Mouse (Mus musculus) midbrain, embryonic 11.5 days (tissue): ENCODE results near the gene Dnajc22. TPM values are rescaled to one million over a fixed set of nuclear protein-coding genes. Genes with fewer than 3 reads are reported as not detected.

Experiments used
- ATAC-seq: fragments of 200-750 bp; cut with Nextera tagmentation; 2 replicates; pipeline ENCODE4 v1.8.0; 2017; ENCODE audit warnings: moderate TSS enrichment, moderate library complexity; ENCODE audit not compliant: low FRiP score
- DNase-seq: peaks from one replicate; pipeline ENCODE4 v3.0.0; 2015; ENCODE audit warnings: low spot score; ENCODE audit errors: missing footprints
- H3K27ac ChIP-seq: fragments of 300-500 bp; sonication (generic); 2 replicates; pipeline ENCODE4 v1.5.1; 2014; ENCODE audit warnings: low read depth, low read length
- H3K27me3 ChIP-seq: fragments of 300-500 bp; sonication (generic); 2 replicates; pipeline ENCODE4 v1.6.1; 2014; ENCODE audit warnings: mild to moderate bottlenecking, low read length, moderate library complexity, mixed read lengths; ENCODE audit not compliant: control insufficient read depth, insufficient read depth
- H3K36me3 ChIP-seq: fragments of 300-500 bp; sonication (generic); 2 replicates; pipeline ENCODE4 v1.6.1; 2014; ENCODE audit warnings: mild to moderate bottlenecking, low read length, moderate library complexity, mixed read lengths; ENCODE audit not compliant: control insufficient read depth, insufficient read depth
- H3K4me1 ChIP-seq: fragments of 300-500 bp; sonication (generic); 2 replicates; pipeline ENCODE4 v1.6.1; 2014; ENCODE audit warnings: low read length; ENCODE audit not compliant: control insufficient read depth, insufficient read depth
- H3K4me2 ChIP-seq: fragments of 300-500 bp; sonication (generic); 2 replicates; pipeline ENCODE4 v1.6.1; 2014; ENCODE audit warnings: mild to moderate bottlenecking, moderate library complexity
- H3K4me3 ChIP-seq: fragments of 300-500 bp; sonication (generic); 2 replicates; pipeline ENCODE4 v1.5.1; 2014; ENCODE audit warnings: low read depth, low read length
- H3K9ac ChIP-seq: fragments of 300-500 bp; sonication (generic); 2 replicates; pipeline ENCODE4 v1.6.1; 2014; ENCODE audit warnings: low read length
- H3K9me3 ChIP-seq: fragments of 300-500 bp; sonication (generic); 2 replicates; pipeline ENCODE4 v1.6.1; 2016; ENCODE audit warnings: low read length; ENCODE audit not compliant: control insufficient read depth
- WGBS: fragments of 180-500 bp; shearing (Covaris S2); extraction: QIAGEN DNeasy Blood & Tissue Kit; methylation state at CpG from one replicate; pipeline ENCODE4 v1.1.7; 2014; 5-methylcytosine and 5-hydroxymethylcytosine counted together
- polyA plus RNA-seq: library from polyadenylated mRNA; unstranded; fragments of >200 nt; fragmentation: Nextera tagmentation; extraction: Ambion mirVana; gene quantifications from 2 replicates; pipeline ENCODE4 v1.2.1, GENCODE M21; 2014

Gene Dnajc22
- polyA plus RNA-seq, 1 experiment from 2014 or later = 0.46 TPM

DNA sequence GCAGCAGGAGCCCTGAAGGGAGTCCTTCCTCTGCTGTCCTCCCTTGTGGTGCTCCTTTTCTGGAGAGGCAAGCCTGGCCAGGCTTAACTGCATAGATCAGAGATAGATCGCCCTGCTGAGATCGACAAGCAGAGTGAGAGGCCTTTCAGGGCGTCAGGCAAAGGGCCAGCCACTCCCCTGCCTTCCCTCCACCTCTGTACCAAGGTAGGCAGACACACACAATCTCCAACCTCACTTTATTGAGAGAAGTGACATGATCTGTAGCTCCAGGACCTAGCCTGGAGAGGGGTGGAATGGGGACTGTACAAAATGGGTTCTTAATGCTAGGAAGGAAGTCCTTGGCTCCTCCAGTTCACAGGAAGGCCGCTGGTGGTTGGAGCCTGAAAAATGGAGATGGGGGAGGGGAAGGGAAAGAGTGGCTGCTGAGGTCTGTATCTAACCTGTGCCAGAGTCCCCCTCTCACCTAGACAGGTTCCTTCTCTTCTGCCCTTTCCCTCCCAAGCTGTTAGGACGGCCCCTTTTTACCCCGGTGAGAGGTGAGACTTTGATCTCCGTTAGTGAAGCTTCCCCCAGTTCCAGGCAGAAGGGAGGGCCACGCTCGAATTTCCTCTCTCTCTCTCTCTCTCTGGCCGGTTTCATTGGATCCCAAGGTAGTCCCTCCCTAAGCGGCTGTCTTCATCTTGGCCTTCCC lies 9.0 kb upstream of the Dnajc22 start:
- no peak overlapping the region for H3K4me3 ChIP-seq
- H3K27me3 ChIP-seq = peaks cover 43% of the 10 kb centered on the region
- no peak overlapping the region for H3K9ac ChIP-seq
- ATAC-seq (no peak), DNase-seq (no peak)
- 5% methylated on average over 11 of the region's 11 CpGs for WGBS
- no peak overlapping the region for H3K4me2 ChIP-seq
- no peak overlapping the region for H3K27ac ChIP-seq
- peaks cover 4% of the 10 kb centered on the region; the same call in 1 of the 2 replicates for H3K4me1 ChIP-seq
- no peaks in the 10 kb centered on the region for H3K9me3 ChIP-seq
- peaks cover 8% of the 10 kb centered on the region for H3K36me3 ChIP-seq

DNA sequence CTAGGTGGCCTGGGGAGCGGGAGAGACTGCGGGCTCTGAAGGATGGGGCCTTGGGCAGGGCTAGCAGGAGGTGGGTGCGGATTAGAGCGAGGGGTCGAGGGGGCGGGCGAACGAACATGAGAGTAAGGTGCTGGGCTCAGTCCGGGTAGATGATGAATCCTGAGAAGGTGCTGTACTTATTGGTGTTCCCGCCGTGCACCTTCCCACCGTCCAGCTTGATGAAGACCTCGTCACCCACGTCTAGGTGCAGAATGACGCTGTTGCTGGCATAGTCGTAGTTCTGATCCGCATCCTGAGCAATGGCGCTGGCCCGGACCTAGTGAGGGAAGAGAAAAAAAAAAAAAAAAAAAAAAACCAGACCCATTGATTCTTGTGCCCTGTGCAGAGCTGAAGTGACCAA lies 8.4 kb upstream of the Dnajc22 start:
- DNase-seq (peak; percentile 88), ATAC-seq (no peak)
- Histone ChIP-seq H3K36me3 (peaks cover 8% of the 10 kb centered on the region), H3K9ac (no peak overlapping the region), H3K9me3 (no peaks in the 10 kb centered on the region), H3K4me1 (peaks cover 4% of the 10 kb centered on the region; the same call in 1 of the 2 replicates), H3K4me2 (no peak overlapping the region), H3K27ac (no peak overlapping the region), H3K27me3 (peaks cover 49% of the 10 kb centered on the region), H3K4me3 (no peak overlapping the region)
- 7% methylated on average over 19 of the region's 19 CpGs for WGBS

DNA sequence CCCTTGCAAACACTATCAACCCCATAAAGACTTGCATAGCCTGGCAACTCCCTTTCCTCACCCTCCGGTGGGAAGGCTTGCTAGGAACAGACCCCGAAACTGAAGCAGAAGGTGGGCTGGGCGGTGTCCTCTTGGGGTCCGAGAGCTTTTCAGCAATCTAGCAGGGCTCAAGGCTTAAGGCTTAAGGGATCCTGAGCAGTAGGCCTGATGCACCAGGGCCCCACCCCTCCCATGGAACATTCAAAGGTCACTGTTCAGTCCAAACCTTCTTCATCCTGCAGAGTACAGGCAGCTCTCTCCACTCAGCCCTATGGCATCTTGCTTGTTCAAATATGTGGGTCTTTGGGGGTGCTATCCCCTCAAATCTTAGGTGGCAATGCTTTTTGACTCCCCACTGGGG lies 7.0 kb upstream of the Dnajc22 start:
- H3K4me1 ChIP-seq = peaks cover 8% of the 10 kb centered on the region; the same call in 1 of the 2 replicates
- no peak overlapping the region for H3K27ac ChIP-seq
- ATAC-seq (no peak), DNase-seq (peak; percentile 83)
- H3K27me3 ChIP-seq = peaks cover 60% of the 10 kb centered on the region
- no peak overlapping the region for H3K9ac ChIP-seq
- WGBS = 55% methylated on average over 4 of the region's 4 CpGs
- H3K4me3 ChIP-seq = no peak overlapping the region
- H3K36me3 ChIP-seq = peaks cover 8% of the 10 kb centered on the region
- no peaks in the 10 kb centered on the region for H3K9me3 ChIP-seq
- no peak overlapping the region for H3K4me2 ChIP-seq

DNA sequence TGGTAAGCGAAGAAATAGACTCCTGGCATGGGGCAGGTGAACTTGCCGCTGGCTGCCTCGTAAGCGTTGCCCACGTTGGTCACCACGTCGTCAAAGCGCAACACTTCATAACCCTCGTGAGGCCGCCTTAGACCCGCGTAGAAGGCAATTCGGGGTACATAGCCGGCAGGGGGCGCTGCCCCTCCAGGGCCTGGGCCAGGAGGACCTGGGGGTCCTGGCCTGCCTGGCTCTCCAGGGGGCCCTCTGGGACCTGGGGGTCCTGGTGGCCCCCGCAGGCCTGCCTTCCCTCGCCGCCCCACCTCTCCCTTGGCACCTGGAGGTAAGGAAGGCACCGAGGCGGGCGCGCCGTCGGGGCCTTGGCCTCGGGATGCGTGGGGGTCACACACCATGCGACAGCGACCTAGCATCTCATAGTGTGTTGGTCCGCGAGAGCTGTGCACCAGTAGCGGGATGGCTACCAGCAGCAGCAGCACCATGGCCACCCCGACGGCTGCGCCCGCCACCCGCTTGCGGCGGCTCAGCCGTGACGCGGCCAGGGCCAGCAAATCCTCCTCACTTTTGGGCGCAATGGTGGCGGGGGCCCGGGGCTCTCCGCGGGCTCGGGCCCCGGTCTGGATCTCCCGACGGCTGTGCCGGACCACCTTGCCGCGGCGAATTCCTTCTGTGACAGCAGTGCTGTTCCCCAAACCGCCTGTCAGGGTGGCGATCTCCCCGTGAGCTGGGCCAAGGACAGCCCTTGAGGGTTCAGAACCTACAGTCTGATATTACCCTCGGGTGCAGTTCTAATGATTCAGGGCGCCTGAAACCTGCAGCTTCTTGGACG lies 5.5 kb upstream of the Dnajc22 start, which contains the start of gene C1ql4:
TSS of gene C1ql4 (minus strand) at position 565 of the 823 bp plus-strand sequence.
- peak; percentile 92 for DNase-seq
- Histone ChIP-seq H3K27me3 (peaks cover 72% of the 10 kb centered on the region), H3K27ac (no peak within 1 kb of the TSS), H3K9me3 (no peaks in the 10 kb centered on the region), H3K4me1 (peaks cover 8% of the 10 kb centered on the region; the same call in 1 of the 2 replicates), H3K36me3 (peaks cover 3% of the 10 kb centered on the region; the same call in 1 of the 2 replicates), H3K4me3 (peak within 1 kb of the TSS; percentile 26), H3K9ac (peak within 1 kb of the TSS; percentile 40; the same call in 1 of the 2 replicates), H3K4me2 (peak within 1 kb of the TSS; percentile 36)
- 0 out of 2 replicates have a peak, but pooled peaks have one; percentile 14 for ATAC-seq
- WGBS = 6% methylated on average over 60 of the region's 60 CpGs

DNA sequence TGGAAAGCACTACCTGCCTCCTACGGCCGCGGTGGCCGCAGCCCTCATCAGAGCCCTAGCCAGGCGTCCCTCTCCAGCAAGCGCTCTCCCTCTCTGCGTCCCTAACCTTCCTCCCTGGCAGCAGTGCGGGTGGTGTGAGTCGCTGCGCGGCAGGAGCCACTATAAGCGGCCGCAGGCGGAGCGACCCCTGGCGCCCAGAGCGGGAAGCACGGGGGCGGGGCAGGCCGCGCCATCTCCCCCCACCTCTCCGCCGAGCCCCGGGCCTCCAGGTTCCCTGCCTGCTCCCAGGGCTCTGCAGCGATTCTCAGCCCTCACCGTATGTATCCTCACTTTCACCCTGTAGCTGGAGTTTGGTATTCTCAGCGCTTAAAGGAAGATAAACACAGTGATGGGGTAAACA lies 4.7 kb upstream of the Dnajc22 start:
- under 1% methylated on average over 27 of the region's 27 CpGs for WGBS
- Histone ChIP-seq H3K4me3 (peak overlapping the region; percentile 26), H3K9me3 (no peaks in the 10 kb centered on the region), H3K4me1 (peaks cover 14% of the 10 kb centered on the region), H3K27ac (no peak overlapping the region), H3K9ac (peak overlapping the region; percentile 40; the same call in 1 of the 2 replicates), H3K4me2 (peak overlapping the region; percentile 36), H3K27me3 (peaks cover 78% of the 10 kb centered on the region), H3K36me3 (no peaks in the 10 kb centered on the region)
- ATAC-seq (peak; percentile 63), DNase-seq (peak; percentile 100)

DNA sequence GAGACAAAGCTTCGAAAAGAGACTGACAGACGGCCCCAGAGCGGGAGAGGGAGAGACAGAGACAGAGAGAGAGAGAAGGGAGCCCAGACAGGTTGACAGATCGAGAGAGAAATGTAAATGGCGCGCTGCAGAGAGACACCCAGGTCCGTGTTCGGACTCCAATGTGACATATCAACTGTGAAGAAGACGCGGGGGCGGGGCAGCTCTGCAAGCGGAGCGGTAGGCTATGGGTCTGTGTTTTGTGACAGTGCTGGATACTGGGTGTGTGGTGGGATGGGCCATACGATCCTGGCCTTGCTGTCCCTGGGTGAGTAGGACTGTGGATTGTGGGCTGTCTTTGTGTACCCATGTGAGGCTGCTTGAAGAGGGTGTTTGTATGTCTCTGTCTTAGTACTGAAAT lies 3.9 kb upstream of the Dnajc22 start:
- DNase-seq = peak; percentile 91
- no peaks in the 10 kb centered on the region for H3K9me3 ChIP-seq
- no peak overlapping the region for H3K4me3 ChIP-seq
- no peak overlapping the region for H3K9ac ChIP-seq
- H3K36me3 ChIP-seq = no peaks in the 10 kb centered on the region
- H3K27me3 ChIP-seq = peaks cover 76% of the 10 kb centered on the region
- peaks cover 20% of the 10 kb centered on the region for H3K4me1 ChIP-seq
- ATAC-seq = no peak
- H3K27ac ChIP-seq = no peak overlapping the region
- no peak overlapping the region for H3K4me2 ChIP-seq
- 4% methylated on average over 14 of the region's 14 CpGs for WGBS

DNA sequence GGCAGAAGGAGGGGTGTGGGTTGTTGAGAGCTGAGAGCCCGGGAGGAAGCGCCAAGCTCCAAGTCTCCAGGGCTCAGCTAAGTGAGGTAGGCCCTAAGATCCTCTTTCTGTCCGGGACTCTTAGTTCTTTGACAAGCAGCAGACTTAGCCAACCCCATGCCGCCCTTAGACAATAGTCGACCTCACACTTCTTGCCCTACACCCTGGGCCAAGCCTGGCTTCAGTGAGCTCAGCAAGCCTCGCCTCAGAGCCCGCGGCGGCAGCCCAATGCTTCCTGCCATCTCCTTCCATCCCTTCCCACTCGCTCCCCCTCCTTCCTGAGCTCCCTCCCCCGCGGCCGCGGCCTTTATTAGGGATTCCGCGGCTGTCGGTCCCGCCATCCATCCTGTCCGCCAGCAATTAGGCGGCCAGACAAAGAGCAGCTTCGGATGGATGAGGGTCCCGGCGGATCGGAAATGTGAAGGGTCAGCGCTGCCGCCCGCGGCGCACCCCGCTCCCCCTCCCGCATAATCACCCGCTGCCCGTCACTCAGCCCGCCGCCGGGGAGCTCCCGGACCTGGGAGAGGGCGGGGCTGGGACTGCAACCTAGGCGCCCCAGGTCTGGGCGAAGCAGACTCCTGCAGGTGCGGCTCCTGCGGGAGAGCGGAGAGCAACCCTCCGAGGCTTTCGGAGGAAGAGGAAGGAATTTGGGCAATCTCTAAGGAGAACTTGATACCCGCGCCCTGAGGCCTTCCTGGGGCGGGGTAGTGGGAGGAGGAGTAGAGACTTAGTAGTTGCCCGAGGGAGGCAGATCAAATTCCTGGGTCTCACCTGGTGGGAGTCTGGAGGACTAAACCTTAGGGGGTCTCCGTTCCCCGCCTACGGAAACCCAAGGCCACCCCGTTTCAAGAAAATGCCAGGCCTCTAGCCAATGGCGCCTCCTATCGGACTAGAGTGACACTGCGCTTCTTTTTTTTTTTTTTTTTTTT lies 605 bp downstream of the Dnajc22 start:
- Histone ChIP-seq H3K4me3 (peak overlapping the region; percentile 39), H3K9ac (peak overlapping the region; percentile 57), H3K4me2 (peak overlapping the region; percentile 91), H3K27me3 (peaks cover 81% of the 10 kb centered on the region), H3K9me3 (no peaks in the 10 kb centered on the region), H3K27ac (peak overlapping the region; percentile 48), H3K4me1 (peaks cover 44% of the 10 kb centered on the region), H3K36me3 (no peaks in the 10 kb centered on the region)
- ATAC-seq (peak; percentile 57), DNase-seq (peak; percentile 97)
- WGBS = under 1% methylated on average over 56 of the region's 56 CpGs

DNA sequence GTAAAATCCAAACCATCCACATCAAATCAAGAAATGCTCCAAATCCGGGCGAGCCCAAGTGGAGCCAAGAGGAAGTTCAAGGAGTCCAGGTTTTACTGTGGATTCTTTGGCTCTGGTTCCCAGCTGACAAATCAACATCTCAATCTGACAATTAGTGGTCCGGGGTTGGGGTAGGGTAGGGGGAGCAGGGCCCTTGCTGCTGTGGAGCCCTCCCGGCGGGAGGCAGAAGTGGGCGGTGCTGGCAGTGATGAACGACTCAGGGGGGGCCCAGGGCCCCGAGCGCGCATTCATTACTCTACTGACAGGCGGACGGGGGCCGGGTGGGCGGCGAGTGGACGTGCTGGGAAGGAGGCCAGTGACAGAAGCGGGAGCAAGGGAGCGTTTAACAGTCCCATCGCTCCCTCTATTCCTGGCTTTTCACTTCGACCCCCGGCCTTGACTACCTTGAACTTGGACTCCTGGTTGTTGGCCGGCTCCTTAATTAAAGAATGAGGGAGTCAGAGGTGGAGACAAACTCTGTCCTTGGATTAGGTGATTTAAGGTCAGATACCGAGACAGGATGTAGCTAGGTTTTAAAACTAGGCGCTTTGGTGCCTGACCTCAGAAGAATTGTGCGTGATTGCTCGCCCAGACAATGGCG lies 1.8 kb downstream of the Dnajc22 start:
- ATAC-seq (0 out of 2 replicates have a peak, but pooled peaks have one; percentile 4), DNase-seq (peak; percentile 91)
- 2% methylated on average over 26 of the region's 27 CpGs for WGBS
- no peaks in the 10 kb centered on the region for H3K9me3 ChIP-seq
- H3K9ac ChIP-seq = no peak overlapping the region
- no peak overlapping the region; the same call in 1 of the 2 replicates for H3K27ac ChIP-seq
- peaks cover 77% of the 10 kb centered on the region for H3K27me3 ChIP-seq
- peaks cover 45% of the 10 kb centered on the region for H3K4me1 ChIP-seq
- H3K36me3 ChIP-seq = no peaks in the 10 kb centered on the region
- no peak overlapping the region for H3K4me3 ChIP-seq
- H3K4me2 ChIP-seq = peak overlapping the region; percentile 7
